Mouse (Mus musculus) cortical plate, adult 2 months (tissue): ENCODE data around the gene Sbno2.

Experiments used
- CTCF ChIP-seq: fragments of 200-500 bp; IDR thresholded peaks from 2 replicates; pipeline ENCODE4 v1.5.1; 2011; ENCODE audit warnings: mild to moderate bottlenecking, control low read depth, low read length; ENCODE audit not compliant: insufficient read depth; ENCODE audit errors: extremely low read depth
- POLR2A ChIP-seq: fragments of 200-500 bp; IDR thresholded peaks from 2 replicates; pipeline ENCODE4 v1.6.1; 2011; ENCODE audit warnings: mild to moderate bottlenecking, low read length, control low read depth; ENCODE audit not compliant: insufficient read depth; ENCODE audit errors: extremely low read depth

DNA sequence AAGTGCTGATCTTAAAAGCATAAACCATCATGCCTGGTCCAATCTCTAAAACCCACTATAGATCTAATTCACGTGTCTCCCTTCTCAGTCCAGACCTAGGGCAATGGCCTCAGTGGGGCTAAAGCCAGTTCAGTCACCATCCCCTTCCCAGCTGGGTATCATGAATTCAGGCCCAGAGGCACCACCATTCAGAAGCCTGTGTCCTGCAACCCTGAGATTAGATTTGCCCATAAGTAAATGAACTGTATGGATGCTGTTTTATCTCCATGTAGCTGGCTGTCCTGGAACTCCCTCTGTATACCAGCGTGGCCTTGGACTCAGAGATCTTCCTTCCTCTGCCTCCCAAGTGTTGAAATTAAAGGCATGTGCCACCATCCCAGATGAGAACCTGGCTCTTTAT, 2.3 kb downstream of the Sbno2 start:
- TF ChIP-seq CTCF (no peak), POLR2A (no peak)
